Mouse (Mus musculus): ENCODE data around the gene Pip5k1c. TPM values are rescaled to one million over a fixed set of nuclear protein-coding genes. Genes with fewer than 3 reads are reported as not detected.
A peak's percentile ranks its signal among the peaks of the same experiment; 100 is the strongest.

Pip5k1c gene
- polyA plus RNA-seq, 1 experiment: 212 TPM

GRCm38 (mm10) chr10:81323791-81324530 lies 31.2 kb downstream of the Pip5k1c start:
- no peak overlapping the region for H3K4me3 ChIP-seq (ENCODE audit: control insufficient read depth, insufficient read depth, low read length)

GRCm38 (mm10) chr10:81325176-81325575 lies 32.4 kb downstream of the Pip5k1c start:
- Histone ChIP-seq H3K4me1 (replicated peaks; ENCODE audit: control insufficient read depth, insufficient read depth, low read length) (peaks cover 42% of the 10 kb centered on the region), H3K4me3 (ENCODE audit: control insufficient read depth, insufficient read depth, low read length) (no peak overlapping the region), H3K27ac (ENCODE audit: control insufficient read depth, insufficient read depth, low read length) (no peak overlapping the region), H3K36me3 (ENCODE audit: control insufficient read depth, insufficient read depth, low read length) (peaks cover 48% of the 10 kb centered on the region), H3K27me3 (ENCODE audit: control insufficient read depth, insufficient read depth, low read length) (no peaks in the 10 kb centered on the region)
- DNase-seq: no peak
- 95% methylated on average over 21 of the region's 21 CpGs for WGBS
- no peak for TF ChIP-seq POLR2A (IDR thresholded peaks at IDR 0.05; ENCODE audit: control insufficient read depth, extremely low read depth, insufficient read depth, low read length, poor library complexity)
- TF ChIP-seq CTCF (IDR thresholded peaks at IDR 0.05; ENCODE audit: borderline replicate concordance, control insufficient read depth, extremely low read depth, insufficient read depth, low read length, poor library complexity): no peak

More at GRCm38 (mm10) chr10:81323791-81324530, 31.2 kb downstream of the Pip5k1c start:
- WGBS: 97% methylated on average over 18 of the region's 18 CpGs
- Histone ChIP-seq H3K27me3 (ENCODE audit: control insufficient read depth, insufficient read depth, low read length) (no peaks in the 10 kb centered on the region), H3K36me3 (ENCODE audit: control insufficient read depth, insufficient read depth, low read length) (peaks cover 48% of the 10 kb centered on the region), H3K4me1 (replicated peaks; ENCODE audit: control insufficient read depth, insufficient read depth, low read length) (peaks cover 43% of the 10 kb centered on the region), H3K27ac (ENCODE audit: control insufficient read depth, insufficient read depth, low read length) (no peak overlapping the region)
- TF ChIP-seq POLR2A (IDR thresholded peaks at IDR 0.05; ENCODE audit: control insufficient read depth, extremely low read depth, insufficient read depth, low read length, poor library complexity) (no peak), CTCF (IDR thresholded peaks at IDR 0.05; ENCODE audit: borderline replicate concordance, control insufficient read depth, extremely low read depth, insufficient read depth, low read length, poor library complexity) (no peak)
- DNase-seq: no peak

- no peaks in the 10 kb centered on the region for H3K27me3 ChIP-seq (ENCODE audit: control insufficient read depth, insufficient read depth, low read length)
- TF ChIP-seq CTCF (IDR thresholded peaks at IDR 0.05; ENCODE audit: borderline replicate concordance, control insufficient read depth, extremely low read depth, insufficient read depth, low read length, poor library complexity) (no peak), POLR2A (IDR thresholded peaks at IDR 0.05; ENCODE audit: control insufficient read depth, extremely low read depth, insufficient read depth, low read length, poor library complexity) (no peak)
- no peak overlapping the region for H3K4me3 ChIP-seq (ENCODE audit: control insufficient read depth, insufficient read depth, low read length)
- WGBS: 97% methylated on average over 18 of the region's 18 CpGs
- no peak overlapping the region for H3K27ac ChIP-seq (ENCODE audit: control insufficient read depth, insufficient read depth, low read length)
- peaks cover 48% of the 10 kb centered on the region for H3K36me3 ChIP-seq (ENCODE audit: control insufficient read depth, insufficient read depth, low read length)
- no peak for DNase-seq
- peaks cover 48% of the 10 kb centered on the region for H3K4me1 ChIP-seq (replicated peaks; ENCODE audit: control insufficient read depth, insufficient read depth, low read length)
Observed at GRCm38 (mm10) chr10:81325781-81326180, 33.0 kb downstream of the Pip5k1c start.

- 15% methylated on average over 6 of the region's 6 CpGs for WGBS
- H3K27me3 ChIP-seq (ENCODE audit: control insufficient read depth, insufficient read depth, low read length): no peaks in the 10 kb centered on the region
- no peak for TF ChIP-seq CTCF (IDR thresholded peaks at IDR 0.05; ENCODE audit: borderline replicate concordance, control insufficient read depth, extremely low read depth, insufficient read depth, low read length, poor library complexity)
- no peak for TF ChIP-seq POLR2A (IDR thresholded peaks at IDR 0.05; ENCODE audit: control insufficient read depth, extremely low read depth, insufficient read depth, low read length, poor library complexity)
- peak overlapping the region; percentile 20 for H3K27ac ChIP-seq (ENCODE audit: control insufficient read depth, insufficient read depth, low read length)
- peaks cover 54% of the 10 kb centered on the region for H3K4me1 ChIP-seq (replicated peaks; ENCODE audit: control insufficient read depth, insufficient read depth, low read length)
- H3K36me3 ChIP-seq (ENCODE audit: control insufficient read depth, insufficient read depth, low read length): peaks cover 52% of the 10 kb centered on the region
- no peak overlapping the region for H3K4me3 ChIP-seq (ENCODE audit: control insufficient read depth, insufficient read depth, low read length)
- DNase-seq: no peak
Observed at GRCm38 (mm10) chr10:81326858-81327257, 34.1 kb downstream of the Pip5k1c start.

- H3K36me3 ChIP-seq (ENCODE audit: control insufficient read depth, insufficient read depth, low read length): peaks cover 56% of the 10 kb centered on the region
- H3K4me1 ChIP-seq (replicated peaks; ENCODE audit: control insufficient read depth, insufficient read depth, low read length): peaks cover 60% of the 10 kb centered on the region
- DNase-seq: no peak
- H3K27me3 ChIP-seq (ENCODE audit: control insufficient read depth, insufficient read depth, low read length): no peaks in the 10 kb centered on the region
- 48% methylated on average over 2 of the region's 2 CpGs for WGBS
- H3K4me3 ChIP-seq (ENCODE audit: control insufficient read depth, insufficient read depth, low read length): peak overlapping the region; percentile 68
- H3K27ac ChIP-seq (ENCODE audit: control insufficient read depth, insufficient read depth, low read length): peak overlapping the region; percentile 96
- TF ChIP-seq POLR2A (IDR thresholded peaks at IDR 0.05; ENCODE audit: control insufficient read depth, extremely low read depth, insufficient read depth, low read length, poor library complexity) (no peak), CTCF (IDR thresholded peaks at IDR 0.05; ENCODE audit: borderline replicate concordance, control insufficient read depth, extremely low read depth, insufficient read depth, low read length, poor library complexity) (no peak)
Observed at GRCm38 (mm10) chr10:81327959-81328358, 35.2 kb downstream of the Pip5k1c start.

- H3K27me3 ChIP-seq (ENCODE audit: control insufficient read depth, insufficient read depth, low read length): no peaks in the 10 kb centered on the region
- peak within 1 kb of the TSS; percentile 96 for H3K27ac ChIP-seq (ENCODE audit: control insufficient read depth, insufficient read depth, low read length)
- peak; percentile 88 for DNase-seq
- H3K4me1 ChIP-seq (replicated peaks; ENCODE audit: control insufficient read depth, insufficient read depth, low read length): peaks cover 61% of the 10 kb centered on the region
- H3K4me3 ChIP-seq (ENCODE audit: control insufficient read depth, insufficient read depth, low read length): peak within 1 kb of the TSS; percentile 68
- H3K36me3 ChIP-seq (ENCODE audit: control insufficient read depth, insufficient read depth, low read length): peaks cover 56% of the 10 kb centered on the region
- 2% methylated on average over 10 of the region's 10 CpGs for WGBS
- TF ChIP-seq POLR2A (IDR thresholded peaks at IDR 0.05; ENCODE audit: control insufficient read depth, extremely low read depth, insufficient read depth, low read length, poor library complexity): peak; percentile 47; the same call in 1 of the 2 replicates
- peak; percentile 65; the same call in 1 of the 2 replicates for TF ChIP-seq CTCF (IDR thresholded peaks at IDR 0.05; ENCODE audit: borderline replicate concordance, control insufficient read depth, extremely low read depth, insufficient read depth, low read length, poor library complexity)
Observed at GRCm38 (mm10) chr10:81328386-81328785, 35.6 kb downstream of the Pip5k1c start, which contains the start of gene Tbxa2r. Gene Tbxa2r, plus strand, starts transcription at chr10:81328731.
